ENCODE assay signal across 8 mouse cellular contexts in genomic region chr17:51831702-51832420, GRCm38 (mm10). TPM values are rescaled to one million over a fixed set of nuclear protein-coding genes. Genes with fewer than 3 reads are reported as not detected.
DNase-seq lines count a peak whose midpoint lies in the region; ATAC-seq and TF ChIP-seq lines count a peak whose summit lies in the region.

No protein-coding gene starts in this region.

- peak overlapping the region; percentile 91 for H3K4me2 ChIP-seq in embryonic facial prominence, embryonic 15.5 days (replicated peaks)
- H3K4me2 ChIP-seq in stomach, embryonic 16.5 days (ENCODE audit: low read depth, low read length), result peak overlapping the region; percentile 99

- peak; percentile 14 to 31 for DNase-seq in left cerebral cortex, adult 2 months (ENCODE audit: extremely low spot score in 1 of 2, low spot score in 2 of 2)
- no peak for DNase-seq in left cerebral cortex, postnatal 4 days
- DNase-seq in adrenal gland, adult 2 months, result peak; percentile 31
- no peak for DNase-seq in right cerebral cortex, postnatal 25 days

- H3K27me3 ChIP-seq in embryonic facial prominence, embryonic 15.5 days, result peaks cover 61% of the 10 kb centered on the region
- peaks cover 55% of the 10 kb centered on the region for H3K27me3 ChIP-seq in stomach, embryonic 16.5 days (ENCODE audit: control insufficient read depth, insufficient read depth, low read length)

- H3K4me3 ChIP-seq in left cerebral cortex, adult 2 months, result peak overlapping the region; percentile 77
- H3K4me3 ChIP-seq in embryonic facial prominence, embryonic 15.5 days (replicated peaks), result peak overlapping the region; percentile 66
- H3K4me3 ChIP-seq in macrophage (ENCODE audit: inconsistent target), result peak overlapping the region; percentile 14; the same call in 1 of the 2 replicates
- peak overlapping the region; percentile 66 for H3K4me3 ChIP-seq in stomach, embryonic 16.5 days (replicated peaks; ENCODE audit: low read length)

- no peak for TF ChIP-seq CTCF in left cerebral cortex, adult 2 months (IDR thresholded peaks at IDR 0.05)

- H3K79me2 ChIP-seq in macrophage (ENCODE audit: inconsistent target), result no peaks in the 10 kb centered on the region

- intact Hi-C loops in left cerebral cortex, adult 2 months (cut with DNase I), result loop anchor here (2.0 to 5.0 kb wide), 4 partner anchors 130 to 650 kb away; no protein-coding TSS in a partner anchor
- intact Hi-C loops in left cerebral cortex, postnatal 4 days (cut with DNase I), result loop anchor here (2.0 to 5.0 kb wide), 2 partner anchors 515 to 627 kb away; no protein-coding TSS in a partner anchor

- H3K36me3 ChIP-seq in embryonic facial prominence, embryonic 15.5 days, result no peaks in the 10 kb centered on the region
- no peaks in the 10 kb centered on the region for H3K36me3 ChIP-seq in macrophage (ENCODE audit: inconsistent target)
- no peaks in the 10 kb centered on the region for H3K36me3 ChIP-seq in stomach, embryonic 16.5 days (ENCODE audit: control insufficient read depth, insufficient read depth, low read length)

- H3K9ac ChIP-seq in embryonic facial prominence, embryonic 15.5 days, result peak overlapping the region; percentile 51
- peak overlapping the region; percentile 76 for H3K9ac ChIP-seq in stomach, embryonic 16.5 days (ENCODE audit: low read length)

- H3K9me3 ChIP-seq in embryonic facial prominence, embryonic 15.5 days (replicated peaks), result no peaks in the 10 kb centered on the region
- no peaks in the 10 kb centered on the region for H3K9me3 ChIP-seq in stomach, embryonic 16.5 days (replicated peaks; ENCODE audit: control insufficient read depth, low read length)

- peaks cover 21% of the 10 kb centered on the region for H3K4me1 ChIP-seq in embryonic facial prominence, embryonic 15.5 days
- H3K4me1 ChIP-seq in stomach, embryonic 16.5 days (ENCODE audit: control insufficient read depth, insufficient read depth, low read length), result peaks cover 8% of the 10 kb centered on the region

- under 1% methylated on average over 57 of the region's 57 CpGs for WGBS in embryonic facial prominence, embryonic 15.5 days
- WGBS in macrophage (ENCODE audit: missing documents), result 1% methylated on average over 57 of the region's 57 CpGs
- 1% methylated on average over 57 of the region's 57 CpGs for WGBS in stomach, embryonic 16.5 days

- no peak for ATAC-seq in embryonic facial prominence, embryonic 15.5 days (ENCODE audit: insufficient number of reproducible peaks, low FRiP score, low TSS enrichment, low read depth)
- ATAC-seq in inflammation-experienced regulatory T-cells, adult 6 months, result peak; percentile 11
- ATAC-seq in stomach, embryonic 16.5 days (ENCODE audit: insufficient read depth, low FRiP score), result no peak

- peak overlapping the region; percentile 83 for H3K27ac ChIP-seq in left cerebral cortex, adult 2 months
- no peak overlapping the region for H3K27ac ChIP-seq in embryonic facial prominence, embryonic 15.5 days (replicated peaks)
- no peak overlapping the region for H3K27ac ChIP-seq in macrophage
- H3K27ac ChIP-seq in stomach, embryonic 16.5 days (ENCODE audit: low read length), result no peak overlapping the region

RNA-seq across cellular contexts. Expression of gene Satb1, which starts 1.2 kb away (rescaled TPM):
- 100 to 1,000 TPM; 127 to 132 TPM for total RNA-seq in left cerebral cortex, adult 2 months (2021)
- 100 to 1,000 TPM; 168 to 200 TPM for total RNA-seq in left cerebral cortex, postnatal 4 days (2021)
- total RNA-seq in adrenal gland, adult 2 months (2021), result 10 to 100 TPM; 19.6 to 21.0 TPM
- 13.0 and 15.4 TPM in 2 replicates for polyA plus RNA-seq in adrenal gland, adult 2 months (2012; rRNA removed)
- polyA plus RNA-seq in embryonic facial prominence, embryonic 15.5 days (2015; fragmentation: Nextera tagmentation; extraction: Ambion mirVana), result 16.0 and 16.9 TPM in 2 replicates
- 10 to 100 TPM; 17.0 to 63.3 (median 36.8) TPM for polyA plus RNA-seq in inflammation-experienced regulatory T-cells, adult 6 months (2017; shearing (Covaris generic))
- 1 to 10 TPM in 15 of 26 experiments, under 1 TPM in 10, not detected in 1; 0.22 to 4.2 (median 1.3) TPM for total RNA-seq in macrophage (2018; cell fraction: chromatin; rRNA removed)
- total RNA-seq in macrophage (2018; cell fraction: cytosol; rRNA removed), result 1 to 10 TPM in 13 of 26 experiments, under 1 TPM in 13; 0.14 to 1.8 (median 0.94) TPM
- 1 to 10 TPM in 21 of 26 experiments, under 1 TPM in 5; 0.40 to 6.0 (median 1.8) TPM for total RNA-seq in macrophage (2018; cell fraction: nucleus; rRNA removed)
- polyA plus RNA-seq in macrophage (2018), result 0.60 to 1.2 TPM (median 0.78 TPM) in 3 replicates
- 3.7 and 5.0 TPM in 2 replicates for polyA plus RNA-seq in stomach, embryonic 16.5 days (2015; fragmentation: Nextera tagmentation; extraction: Ambion mirVana)

Comparison
In these comparisons a context has a peak if more than half of its experiments do, and no peak if none do; other contexts are left out.
1. DNase-seq: peak in left cerebral cortex, adult 2 months (2 of 2) and adrenal gland, adult 2 months (single experiment); none in left cerebral cortex, postnatal 4 days (single experiment) and right cerebral cortex, postnatal 25 days (single experiment).
2. H3K4me3 ChIP-seq: peak in every context shown above with its lines; median percentile 77 in left cerebral cortex, adult 2 months; 66 in embryonic facial prominence, embryonic 15.5 days; 66 in stomach, embryonic 16.5 days; 14 in macrophage.